Mouse (Mus musculus): ENCODE measurements at regions not wholly inside any gene's neighbourhood (a gene's known extent, or its start where the extent isn't known, plus 50 kb on each side); places are given as distances from the start of the nearest gene placed in this dataset.

DNA sequence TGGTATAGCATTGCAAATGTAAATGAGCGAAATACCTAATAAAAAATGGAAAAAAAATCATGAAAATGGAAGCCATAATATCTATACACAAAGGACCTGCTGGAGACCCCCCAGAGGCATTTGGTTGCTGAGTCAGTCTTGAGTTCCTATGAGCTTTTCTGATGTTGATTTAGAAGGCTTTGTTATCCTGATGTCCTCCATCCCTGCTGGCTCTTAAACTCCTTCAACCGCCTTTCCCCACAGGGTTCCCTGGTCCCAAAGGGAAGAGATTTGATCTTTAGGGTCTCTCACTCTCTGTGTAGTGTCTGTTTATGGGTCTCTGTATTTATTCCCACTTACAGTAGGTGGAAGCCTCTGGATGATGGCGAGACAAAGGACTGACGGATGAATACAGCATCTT, 356.6 kb upstream of the Robo2 start:
- no peak overlapping the region for H3K27ac ChIP-seq (ENCODE audit: low read depth, low read length)
- no peak overlapping the region for H3K4me3 ChIP-seq (ENCODE audit: low read depth, low read length)
- H3K4me2 ChIP-seq (ENCODE audit: low read length) = no peak overlapping the region
- DNase-seq (ENCODE audit: low spot score) = no peak
- ATAC-seq = no peak
- no peak overlapping the region for H3K9ac ChIP-seq (ENCODE audit: low read length)
- no peaks in the 10 kb centered on the region for H3K36me3 ChIP-seq (ENCODE audit: control insufficient read depth, insufficient read depth, low read length)
- H3K4me1 ChIP-seq (ENCODE audit: control insufficient read depth, insufficient read depth, low read length) = no peaks in the 10 kb centered on the region
- no peaks in the 10 kb centered on the region for H3K27me3 ChIP-seq (replicated peaks; ENCODE audit: control insufficient read depth, insufficient read depth, low read length)
- no peaks in the 10 kb centered on the region for H3K9me3 ChIP-seq (replicated peaks; ENCODE audit: control insufficient read depth, low read length)
- WGBS = 86% methylated on average over 4 of the region's 4 CpGs

- Histone ChIP-seq H3K36me3 (ENCODE audit: control insufficient read depth, insufficient read depth, low read length) (no peaks in the 10 kb centered on the region), H3K27me3 (replicated peaks; ENCODE audit: control insufficient read depth, insufficient read depth, low read length) (no peaks in the 10 kb centered on the region), H3K9ac (ENCODE audit: low read length) (no peak overlapping the region), H3K27ac (ENCODE audit: low read depth, low read length) (no peak overlapping the region), H3K4me1 (ENCODE audit: control insufficient read depth, insufficient read depth, low read length) (no peaks in the 10 kb centered on the region), H3K9me3 (replicated peaks; ENCODE audit: control insufficient read depth, low read length) (no peaks in the 10 kb centered on the region), H3K4me2 (ENCODE audit: low read length) (no peak overlapping the region), H3K4me3 (ENCODE audit: low read depth, low read length) (no peak overlapping the region)
- ATAC-seq (no peak), DNase-seq (ENCODE audit: low spot score) (no peak)
- 43% methylated on average over 6 of the region's 6 CpGs for WGBS
Observed at GRCm38 (mm10) chr16:74756720-74757345, 345.2 kb upstream of the Robo2 start.

DNA sequence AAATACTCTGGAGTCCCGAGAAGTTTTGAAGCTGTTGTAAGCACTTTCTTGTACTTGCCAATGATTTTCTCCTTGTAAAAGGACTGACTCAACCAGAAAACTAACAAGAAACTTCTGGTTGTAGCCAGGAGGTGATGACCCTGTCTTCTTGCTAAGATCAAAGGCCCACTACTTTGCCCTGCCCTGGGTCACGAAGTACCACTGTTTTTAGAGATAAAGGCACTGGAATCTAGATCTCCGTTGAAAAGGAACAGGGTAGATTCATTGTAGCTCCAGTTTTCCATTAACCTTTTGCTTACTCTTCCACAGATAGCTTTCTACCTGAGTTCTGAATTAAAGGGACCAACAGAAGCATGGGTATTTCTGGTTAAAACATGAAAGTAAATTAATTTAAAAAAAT, 339.3 kb upstream of the Robo2 start:
- no peaks in the 10 kb centered on the region for H3K27me3 ChIP-seq (replicated peaks; ENCODE audit: control insufficient read depth, insufficient read depth, low read length)
- no peak overlapping the region for H3K9ac ChIP-seq (ENCODE audit: low read length)
- no peaks in the 10 kb centered on the region for H3K4me1 ChIP-seq (ENCODE audit: control insufficient read depth, insufficient read depth, low read length)
- no peak overlapping the region for H3K27ac ChIP-seq (ENCODE audit: low read depth, low read length)
- no peak for DNase-seq (ENCODE audit: low spot score)
- H3K4me3 ChIP-seq (ENCODE audit: low read depth, low read length) = no peak overlapping the region
- no peaks in the 10 kb centered on the region for H3K36me3 ChIP-seq (ENCODE audit: control insufficient read depth, insufficient read depth, low read length)
- H3K9me3 ChIP-seq (replicated peaks; ENCODE audit: control insufficient read depth, low read length) = no peaks in the 10 kb centered on the region
- no peak overlapping the region for H3K4me2 ChIP-seq (ENCODE audit: low read length)
- WGBS = 50% methylated on average over 3 of the region's 3 CpGs
- ATAC-seq = no peak

DNA sequence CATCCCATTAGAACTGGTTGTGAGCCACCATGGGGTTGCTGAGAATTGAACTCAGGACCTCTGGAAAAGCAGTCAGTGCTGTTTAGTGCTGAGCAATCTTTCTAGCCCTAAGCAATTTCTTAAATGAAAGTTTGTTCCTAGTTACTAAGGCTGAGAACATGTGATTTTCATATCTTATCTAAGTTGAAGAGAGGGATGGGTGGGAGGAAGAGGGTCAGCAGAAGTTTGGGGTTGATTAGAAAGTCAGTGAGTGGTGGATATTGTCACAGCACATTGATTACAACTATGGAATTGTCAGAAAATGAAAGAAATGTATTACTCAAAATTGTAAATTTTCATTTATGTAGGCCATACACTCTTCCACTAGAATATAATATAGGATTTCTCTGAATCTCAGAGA, 337.4 kb upstream of the Robo2 start:
- Histone ChIP-seq H3K36me3 (ENCODE audit: control insufficient read depth, insufficient read depth, low read length) (no peaks in the 10 kb centered on the region), H3K4me3 (ENCODE audit: low read depth, low read length) (no peak overlapping the region), H3K4me1 (ENCODE audit: control insufficient read depth, insufficient read depth, low read length) (no peaks in the 10 kb centered on the region), H3K9ac (ENCODE audit: low read length) (no peak overlapping the region), H3K4me2 (ENCODE audit: low read length) (no peak overlapping the region), H3K27me3 (replicated peaks; ENCODE audit: control insufficient read depth, insufficient read depth, low read length) (no peaks in the 10 kb centered on the region), H3K27ac (ENCODE audit: low read depth, low read length) (no peak overlapping the region), H3K9me3 (replicated peaks; ENCODE audit: control insufficient read depth, low read length) (no peaks in the 10 kb centered on the region)
- DNase-seq (ENCODE audit: low spot score) (no peak), ATAC-seq (no peak)

DNA sequence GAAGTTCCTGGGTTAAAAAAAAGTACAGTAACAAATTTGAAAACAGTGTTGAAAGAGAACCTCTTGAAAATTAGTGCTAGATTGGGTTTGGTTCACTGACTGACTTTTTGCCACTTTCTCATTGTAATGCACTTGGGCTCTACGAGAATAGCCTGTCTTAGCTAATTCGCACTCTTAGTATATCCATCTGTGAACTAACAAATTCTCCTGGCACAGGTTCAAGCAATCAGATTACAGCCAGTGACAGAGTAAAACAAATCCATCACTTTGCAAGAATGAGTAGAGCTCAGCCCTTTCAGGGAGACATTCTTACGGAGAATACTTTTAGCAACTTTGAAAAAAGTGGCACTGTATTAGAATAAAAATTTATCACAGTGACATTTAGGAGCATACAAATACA, 331.9 kb upstream of the Robo2 start:
- H3K4me3 ChIP-seq (ENCODE audit: low read depth, low read length) = no peak overlapping the region
- DNase-seq (ENCODE audit: low spot score) (peak; percentile 76), ATAC-seq (peak; percentile 60; the same call in 1 of the 2 replicates)
- H3K4me1 ChIP-seq (ENCODE audit: control insufficient read depth, insufficient read depth, low read length) = no peaks in the 10 kb centered on the region
- H3K27ac ChIP-seq (ENCODE audit: low read depth, low read length) = no peak overlapping the region
- no peaks in the 10 kb centered on the region for H3K9me3 ChIP-seq (replicated peaks; ENCODE audit: control insufficient read depth, low read length)
- no peaks in the 10 kb centered on the region for H3K36me3 ChIP-seq (ENCODE audit: control insufficient read depth, insufficient read depth, low read length)
- no peaks in the 10 kb centered on the region for H3K27me3 ChIP-seq (replicated peaks; ENCODE audit: control insufficient read depth, insufficient read depth, low read length)
- 30% methylated on average over 3 of the region's 3 CpGs for WGBS
- no peak overlapping the region for H3K9ac ChIP-seq (ENCODE audit: low read length)
- no peak overlapping the region for H3K4me2 ChIP-seq (ENCODE audit: low read length)

DNA sequence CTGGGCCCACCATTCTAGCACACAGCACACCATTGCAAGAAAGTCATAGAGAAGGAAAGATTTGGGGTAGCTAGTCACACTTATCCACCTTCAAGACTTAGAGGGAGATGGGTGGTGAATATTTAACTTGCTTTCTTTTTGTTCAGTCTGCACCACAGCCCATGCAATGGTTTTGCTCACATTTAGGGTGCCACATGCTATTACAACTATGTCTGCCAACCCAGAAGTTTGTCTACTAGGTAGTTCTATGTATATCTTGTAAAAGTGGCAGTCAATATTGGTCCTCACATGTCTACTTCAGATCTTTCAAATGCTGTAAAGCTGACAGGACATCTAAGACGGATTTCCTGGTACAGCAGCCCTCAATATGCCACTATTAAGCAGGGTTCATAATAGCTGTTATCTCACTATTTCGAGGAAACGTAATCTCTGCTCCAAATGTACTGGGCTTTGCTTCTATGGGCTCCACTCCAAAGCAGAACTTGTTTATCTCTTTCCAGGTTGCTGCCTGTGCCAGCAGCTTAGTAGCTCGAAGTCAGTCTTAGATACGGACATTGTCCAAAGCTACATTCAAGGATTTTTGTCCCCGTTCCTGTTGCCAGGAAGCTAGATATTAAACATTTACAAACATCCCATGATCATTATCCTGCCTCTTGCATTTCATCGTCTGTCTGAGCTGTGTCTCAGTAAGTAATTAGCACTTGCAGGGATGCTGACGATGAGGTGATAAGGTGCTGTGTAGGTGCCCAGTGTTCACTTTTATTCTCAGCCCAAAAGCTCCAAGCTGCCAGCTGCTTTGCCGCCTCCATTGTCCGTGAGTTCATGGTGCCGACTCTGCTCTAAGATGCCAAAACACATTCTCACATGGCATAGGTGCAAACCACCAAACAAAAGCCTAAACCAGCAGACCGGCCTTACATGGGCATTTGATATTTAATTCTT, 327.8 kb upstream of the Robo2 start:
- H3K9me3 ChIP-seq (replicated peaks; ENCODE audit: control insufficient read depth, low read length) = no peaks in the 10 kb centered on the region
- no peak overlapping the region for H3K4me3 ChIP-seq (ENCODE audit: low read depth, low read length)
- H3K27ac ChIP-seq (ENCODE audit: low read depth, low read length) = no peak overlapping the region
- no peaks in the 10 kb centered on the region for H3K4me1 ChIP-seq (ENCODE audit: control insufficient read depth, insufficient read depth, low read length)
- H3K36me3 ChIP-seq (ENCODE audit: control insufficient read depth, insufficient read depth, low read length) = no peaks in the 10 kb centered on the region
- H3K9ac ChIP-seq (ENCODE audit: low read length) = no peak overlapping the region
- no peaks in the 10 kb centered on the region for H3K27me3 ChIP-seq (replicated peaks; ENCODE audit: control insufficient read depth, insufficient read depth, low read length)
- WGBS = 47% methylated on average over 12 of the region's 12 CpGs
- DNase-seq (ENCODE audit: low spot score) = peak; percentile 66
- no peak overlapping the region for H3K4me2 ChIP-seq (ENCODE audit: low read length)
- ATAC-seq = peak; percentile 73; the same call in 1 of the 2 replicates

GRCm38 (mm10) chr16:74732940-74733776, 321.5 kb upstream of the Robo2 start:
- DNase-seq (ENCODE audit: low spot score) (peak; percentile 40), ATAC-seq (peak; percentile 76)
- Histone ChIP-seq H3K27ac (ENCODE audit: low read depth, low read length) (no peak overlapping the region), H3K9me3 (replicated peaks; ENCODE audit: control insufficient read depth, low read length) (no peaks in the 10 kb centered on the region), H3K27me3 (replicated peaks; ENCODE audit: control insufficient read depth, insufficient read depth, low read length) (no peaks in the 10 kb centered on the region), H3K9ac (ENCODE audit: low read length) (no peak overlapping the region), H3K4me1 (ENCODE audit: control insufficient read depth, insufficient read depth, low read length) (no peaks in the 10 kb centered on the region), H3K4me3 (ENCODE audit: low read depth, low read length) (no peak overlapping the region), H3K36me3 (ENCODE audit: control insufficient read depth, insufficient read depth, low read length) (no peaks in the 10 kb centered on the region), H3K4me2 (ENCODE audit: low read length) (no peak overlapping the region)
- WGBS = 59% methylated on average over 9 of the region's 9 CpGs

DNA sequence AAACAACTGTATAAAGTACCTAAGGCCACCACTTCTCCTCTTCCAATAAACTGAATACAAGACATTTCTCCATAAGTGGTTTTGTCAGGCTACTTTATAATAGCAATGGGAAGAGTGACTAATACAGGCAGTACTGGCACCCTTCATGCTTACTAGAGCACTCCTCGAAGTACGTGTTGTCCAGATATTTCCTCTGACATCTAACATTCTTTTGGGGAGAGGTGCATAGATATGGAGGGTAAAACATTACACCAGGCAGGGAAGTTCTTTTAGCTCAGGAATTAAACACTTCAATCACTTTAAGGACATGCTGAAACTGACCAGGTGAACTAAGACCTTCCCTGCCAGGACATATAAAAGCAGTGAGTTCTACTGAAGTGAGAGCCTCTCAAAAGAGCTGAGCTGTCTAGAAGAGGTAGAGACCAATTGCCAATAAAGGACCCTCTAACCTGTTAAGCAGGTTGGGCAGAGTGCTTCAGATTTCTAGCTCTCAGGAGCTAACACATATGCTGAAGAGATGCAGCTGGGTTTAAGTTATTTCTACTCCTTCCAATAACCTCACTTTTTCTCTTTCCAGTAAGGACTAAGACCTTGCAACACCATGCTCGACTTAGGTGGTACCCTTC, 318.7 kb upstream of the Robo2 start:
- no peak for ATAC-seq
- no peaks in the 10 kb centered on the region for H3K9me3 ChIP-seq (replicated peaks; ENCODE audit: control insufficient read depth, low read length)
- no peak overlapping the region for H3K27ac ChIP-seq (ENCODE audit: low read depth, low read length)
- WGBS = 88% methylated on average over 3 of the region's 3 CpGs
- H3K4me3 ChIP-seq (ENCODE audit: low read depth, low read length) = no peak overlapping the region
- H3K4me1 ChIP-seq (ENCODE audit: control insufficient read depth, insufficient read depth, low read length) = no peaks in the 10 kb centered on the region
- no peak overlapping the region for H3K4me2 ChIP-seq (ENCODE audit: low read length)
- no peaks in the 10 kb centered on the region for H3K36me3 ChIP-seq (ENCODE audit: control insufficient read depth, insufficient read depth, low read length)
- no peak overlapping the region for H3K9ac ChIP-seq (ENCODE audit: low read length)
- H3K27me3 ChIP-seq (replicated peaks; ENCODE audit: control insufficient read depth, insufficient read depth, low read length) = no peaks in the 10 kb centered on the region
- DNase-seq (ENCODE audit: low spot score) = no peak

All from forebrain, embryonic 14.5 days (tissue).